Mouse (Mus musculus) CD4-positive, CD25-positive, alpha-beta regulatory T cell, adult 2 months (primary cell): ENCODE data around the gene Lrrk1.
A peak's percentile ranks its signal among the peaks of the same experiment; 100 is the strongest.

Source experiments
- DNase-seq: peaks from one replicate; pipeline ENCODE4 v3.0.0-alpha.2; 2012; ENCODE audit warnings: low read depth, low spot score

Lrrk1 gene

GRCm38 (mm10) chr7:66387813-66388521, at the start of gene Lrrk1:
Gene Lrrk1, minus strand, starts transcription at chr7:66388350.
- DNase-seq: peak; percentile 39

DNA sequence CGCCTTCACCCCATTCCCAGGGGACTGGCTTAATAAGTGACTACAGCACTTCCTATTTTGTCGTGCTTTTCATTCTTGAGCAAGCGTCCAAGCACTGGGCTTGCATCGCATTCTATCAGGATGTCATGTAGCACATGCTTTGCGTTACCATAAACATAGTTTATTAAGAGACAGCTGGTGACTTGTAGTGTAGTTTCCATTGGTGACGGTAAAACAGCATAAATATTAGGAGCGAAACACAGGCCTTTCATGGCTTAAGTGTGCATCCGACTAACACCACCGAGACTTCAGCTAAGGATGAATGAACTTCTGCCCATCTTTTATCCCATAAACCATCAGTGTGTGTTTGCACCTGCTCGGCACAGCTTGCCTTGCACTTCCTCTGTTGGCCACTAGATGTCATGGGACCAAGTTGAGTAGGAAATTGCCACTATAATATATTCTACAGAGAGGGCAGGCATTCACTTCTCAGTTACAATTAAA, 46.3 kb upstream of the Lrrk1 start:
- DNase-seq: peak; percentile 66

DNA sequence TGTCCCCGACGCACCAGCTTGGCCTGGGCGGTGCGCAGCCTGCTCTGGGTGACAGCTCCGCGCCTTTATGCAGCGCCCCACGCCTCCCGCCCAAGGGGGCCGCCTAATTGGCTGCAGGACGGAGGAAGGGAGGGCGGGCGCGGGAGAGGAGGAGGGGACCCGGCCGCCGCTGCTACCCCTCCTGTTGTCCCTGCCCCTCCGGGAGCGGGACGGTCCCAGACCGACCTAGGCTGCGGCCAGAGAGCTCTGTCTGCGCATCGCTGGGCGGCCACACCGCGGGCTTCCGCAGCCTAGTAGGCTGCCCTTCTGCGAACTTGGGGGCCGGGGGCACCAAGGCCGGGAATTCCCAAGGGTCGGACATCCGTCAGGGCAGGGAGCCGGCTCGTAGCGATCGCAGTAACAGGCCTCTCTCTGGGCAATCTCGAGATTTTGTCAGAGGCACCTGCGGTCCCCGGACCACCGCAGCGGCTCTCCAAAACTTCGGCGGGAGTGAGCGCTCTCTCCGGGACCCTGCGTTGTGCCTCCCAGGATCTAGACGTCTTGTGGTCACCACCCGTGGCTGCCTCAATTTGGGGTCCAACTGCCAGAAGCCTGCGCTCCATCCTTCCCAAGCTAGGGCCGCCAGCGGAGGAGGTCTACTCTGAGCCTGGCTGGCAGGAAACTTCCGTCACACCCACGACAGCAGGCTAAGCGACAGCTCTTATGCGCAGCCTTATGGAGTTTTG, 39.4 kb upstream of the Lrrk1 start, which contains the start of gene Aldh1a3:
Gene Aldh1a3 (minus strand): TSS at position 81 of the 725 bp plus-strand sequence.
- DNase-seq: no peak

DNA sequence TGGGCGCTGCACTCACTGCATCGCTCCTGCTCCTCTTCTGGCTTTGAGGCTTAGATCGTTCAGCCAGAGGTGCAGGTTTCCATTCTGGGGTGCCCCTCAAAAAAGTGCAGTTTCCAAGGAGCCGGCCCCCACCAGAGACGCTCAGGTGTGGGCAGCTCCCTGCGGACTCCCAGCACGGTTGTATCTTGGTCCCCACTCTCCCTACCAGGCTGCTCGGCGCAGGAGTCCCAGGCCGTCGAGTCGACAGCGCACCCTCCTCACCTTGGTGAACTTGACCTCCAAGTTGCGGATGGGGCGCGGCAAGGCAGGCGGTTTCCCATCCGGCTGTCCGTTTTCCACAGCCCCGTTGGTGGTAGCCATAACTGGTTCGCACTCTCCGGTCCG, 38.9 kb upstream of the Lrrk1 start:
- no peak for DNase-seq

- no peak for DNase-seq
Measured at GRCm38 (mm10) chr7:66421903-66422302, 33.8 kb upstream of the Lrrk1 start.

- DNase-seq: no peak
Measured at GRCm38 (mm10) chr7:66418981-66419380, 30.8 kb upstream of the Lrrk1 start.

DNA sequence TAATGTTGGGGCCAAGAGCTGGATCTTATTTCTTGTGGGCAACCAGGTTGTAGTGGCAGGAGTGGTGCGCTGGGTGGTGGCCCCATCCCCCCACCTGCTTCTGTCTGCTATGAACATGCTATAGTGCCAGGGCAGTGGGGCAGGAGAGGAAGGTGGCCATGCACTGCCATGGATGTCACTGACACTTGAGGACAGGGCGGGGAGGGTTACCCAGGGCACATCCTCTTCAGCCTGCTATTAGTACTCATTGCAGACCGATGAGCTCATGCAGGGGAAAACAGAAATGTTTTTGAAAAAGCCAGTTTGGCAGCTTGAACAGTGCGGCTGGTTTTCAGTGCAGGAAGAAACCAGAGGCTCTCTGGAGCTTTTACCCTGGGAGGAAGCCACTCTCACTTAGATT, 28.7 kb upstream of the Lrrk1 start:
- no peak for DNase-seq

DNA sequence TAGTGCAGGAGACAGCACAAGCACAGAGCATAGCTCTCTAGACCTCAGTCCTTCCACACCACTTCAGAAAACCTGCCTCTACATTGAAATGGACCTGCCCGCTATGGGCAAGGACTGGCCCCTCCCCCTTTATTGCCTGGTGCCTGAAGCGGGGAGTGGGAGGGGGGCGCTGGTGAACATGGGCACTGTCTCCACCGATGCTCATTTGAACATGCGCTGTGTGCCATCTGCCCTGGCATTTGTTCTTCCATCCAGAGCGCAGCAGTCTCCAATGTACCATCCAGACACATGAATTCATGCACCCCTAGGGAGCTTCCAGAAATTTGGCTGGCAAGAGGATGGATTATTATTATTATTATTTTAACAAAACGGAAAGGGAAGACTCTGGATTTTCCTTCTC, 24.9 kb upstream of the Lrrk1 start:
- DNase-seq: no peak

DNA sequence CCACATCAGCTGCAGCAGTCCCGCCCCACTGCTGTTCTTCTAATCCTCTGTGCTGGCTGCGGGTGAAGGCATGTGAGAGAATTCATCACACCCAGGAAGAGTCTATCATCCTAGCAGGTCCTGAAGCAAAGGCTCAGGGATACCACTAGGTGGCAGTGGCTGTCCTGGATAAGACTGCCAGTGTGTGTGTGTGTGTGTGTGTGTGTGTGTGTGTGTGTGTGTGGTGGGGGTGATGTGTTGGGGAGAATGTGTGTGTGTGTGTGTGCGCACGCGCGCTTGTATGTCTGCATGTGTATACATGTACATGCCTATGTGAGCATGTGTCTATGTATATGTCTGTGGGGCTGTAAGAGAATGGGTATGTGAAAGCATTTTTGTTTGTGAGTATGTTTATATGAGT, 21.3 kb upstream of the Lrrk1 start:
- no peak for DNase-seq

DNA sequence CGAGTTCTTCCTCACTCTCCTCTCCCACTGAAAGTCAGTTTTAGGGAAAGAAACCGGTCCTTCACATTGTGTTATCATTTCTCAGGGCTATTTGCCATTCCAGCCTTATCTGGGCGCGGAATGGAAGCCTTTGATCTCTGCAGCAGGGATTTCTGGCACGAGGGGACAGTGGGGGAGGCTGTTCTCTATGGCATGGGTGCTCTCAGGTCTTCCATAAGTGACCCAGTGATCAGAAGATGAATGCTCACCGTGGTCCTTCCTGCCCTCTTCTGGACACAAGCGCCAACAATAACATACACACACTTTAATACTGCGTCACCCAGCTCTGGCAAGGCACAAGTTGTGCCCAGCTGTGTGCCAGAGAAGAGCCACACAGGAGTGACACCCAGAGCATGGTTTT, 18.8 kb upstream of the Lrrk1 start:
- DNase-seq: no peak

GRCm38 (mm10) chr7:66405951-66406721, 18.0 kb upstream of the Lrrk1 start:
- DNase-seq: no peak

DNA sequence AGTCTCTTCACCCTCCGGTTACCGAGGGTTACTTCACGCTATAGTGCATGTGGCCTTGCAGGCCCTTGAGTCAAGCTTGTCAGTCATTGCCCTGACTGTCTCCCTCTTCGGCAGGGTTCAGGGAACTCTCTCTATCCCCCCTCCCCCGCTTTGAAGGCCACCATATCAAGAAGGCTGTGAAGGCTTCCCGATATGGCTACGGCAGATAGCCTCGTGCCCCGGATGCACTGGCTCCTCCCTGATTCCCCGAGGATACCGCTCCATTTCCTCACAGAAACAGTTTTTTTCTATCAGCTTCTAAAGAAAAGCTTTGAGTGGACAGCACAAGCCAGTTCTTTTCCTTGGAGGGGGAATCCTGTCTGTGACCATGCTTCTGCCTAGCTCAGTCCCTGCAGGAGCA, 17.4 kb upstream of the Lrrk1 start:
- no peak for DNase-seq

- DNase-seq: no peak
Measured at GRCm38 (mm10) chr7:66404802-66405201, 16.7 kb upstream of the Lrrk1 start.

DNA sequence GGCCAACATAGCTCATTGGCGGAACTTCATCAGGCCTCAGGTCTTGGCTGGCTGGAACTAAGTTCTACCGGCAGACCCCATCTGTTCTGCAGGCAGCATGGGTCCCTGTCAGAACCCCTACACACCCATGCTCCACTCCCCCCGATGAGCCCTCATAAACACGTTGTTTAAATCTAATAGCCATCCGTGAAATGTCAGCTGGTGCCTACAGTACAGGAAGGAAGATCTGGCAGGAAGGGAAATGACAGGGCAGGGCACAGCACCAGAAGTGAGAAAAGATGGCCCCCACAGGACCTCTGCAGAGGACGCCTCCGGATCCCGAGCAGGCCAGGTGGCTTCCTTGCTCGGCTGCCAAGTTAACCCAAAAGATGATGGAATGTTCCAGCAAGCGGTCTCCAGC, 16.0 kb upstream of the Lrrk1 start:
- DNase-seq: no peak

- DNase-seq: no peak
Measured at GRCm38 (mm10) chr7:66402876-66403275, 14.7 kb upstream of the Lrrk1 start.

DNA sequence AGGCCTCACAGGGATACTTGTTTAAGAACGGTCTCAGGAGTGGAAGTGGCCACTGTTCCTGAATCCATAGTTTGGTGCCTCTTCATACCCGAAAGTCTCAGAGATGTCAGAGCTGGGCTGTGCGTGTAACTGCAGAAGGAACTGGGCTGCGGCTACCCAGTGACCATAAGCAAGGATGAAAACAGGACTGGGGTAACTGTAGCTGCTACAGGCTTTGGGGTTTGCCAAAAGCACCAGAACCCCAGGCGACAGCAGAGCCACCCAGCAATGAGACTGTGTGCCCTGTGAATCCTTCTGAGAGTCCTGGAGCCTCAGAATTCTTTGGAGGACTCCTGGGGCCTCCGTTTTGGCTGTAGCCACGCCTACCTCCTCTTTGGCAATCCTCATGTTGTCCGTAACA, 13.5 kb upstream of the Lrrk1 start:
- no peak for DNase-seq

DNA sequence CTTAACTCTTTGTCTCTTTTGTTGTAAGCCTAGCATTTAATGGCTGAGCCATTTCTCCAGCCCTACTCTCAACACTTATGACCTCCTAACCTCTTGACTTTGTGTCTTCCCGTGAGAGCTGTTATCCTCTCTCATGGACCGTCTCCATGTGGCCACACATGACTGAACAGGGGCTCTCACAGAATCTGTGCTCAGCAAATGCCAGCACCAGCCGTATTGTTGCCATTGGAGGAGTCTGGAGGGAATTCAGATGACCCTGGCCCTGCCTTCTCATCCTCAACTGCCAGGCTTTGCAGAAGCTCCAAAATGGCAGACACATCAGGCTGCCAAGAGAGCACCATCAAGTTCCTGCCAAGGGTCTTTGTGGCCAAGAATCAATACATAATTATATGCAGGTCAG, 9.1 kb upstream of the Lrrk1 start:
- DNase-seq: no peak

- peak; percentile 72 for DNase-seq
Measured at GRCm38 (mm10) chr7:66388621-66389532, 727 bp upstream of the Lrrk1 start.

DNA sequence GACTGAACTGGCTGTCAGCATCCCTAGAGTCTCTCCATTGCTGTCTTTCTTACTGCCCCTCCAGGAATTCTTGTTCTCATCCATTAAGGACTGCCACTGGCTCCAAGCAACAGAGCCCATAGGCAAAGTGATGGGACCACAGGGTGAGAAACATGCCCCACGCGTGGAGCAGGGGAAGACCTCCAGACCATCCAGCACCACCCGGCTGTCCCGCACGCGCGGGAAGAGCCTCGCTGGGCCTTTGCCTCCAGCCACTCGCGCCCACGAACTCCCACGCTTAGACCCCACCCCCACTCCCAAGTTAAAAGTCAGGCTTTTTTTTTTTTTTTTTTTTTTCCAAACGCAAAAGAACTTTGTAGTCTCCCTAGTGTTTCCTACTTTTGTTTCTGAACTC, 734 bp downstream of the Lrrk1 start:
- no peak for DNase-seq

DNA sequence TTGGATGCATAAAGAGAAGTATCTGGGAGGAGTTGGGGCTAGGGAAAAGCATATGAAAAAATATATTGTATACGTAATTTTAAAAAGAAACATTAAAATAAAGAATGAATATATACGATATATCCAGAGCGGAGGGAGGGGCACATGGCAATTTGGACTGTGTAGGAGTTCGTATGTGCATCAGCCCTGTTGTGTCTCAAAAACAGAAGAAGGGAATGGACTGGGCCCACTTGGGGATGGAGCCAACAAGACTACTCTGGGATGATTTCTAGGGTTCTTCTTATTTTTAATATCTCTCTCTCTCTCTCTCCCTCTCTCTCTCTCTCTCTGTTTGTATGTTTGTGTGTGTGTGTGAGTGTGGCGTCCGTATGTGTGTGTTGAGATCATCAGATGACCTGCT, 1.7 kb downstream of the Lrrk1 start:
- DNase-seq: no peak

GRCm38 (mm10) chr7:66385826-66386225, 2.3 kb downstream of the Lrrk1 start:
- no peak for DNase-seq
